Mouse (Mus musculus) C2C12 (cell line): Measurements from ENCODE around the gene 1700030K09Rik. TPM values are rescaled to one million over a fixed set of nuclear protein-coding genes. Genes with fewer than 3 reads are reported as not detected.

Experiments used
- H3K27me3 ChIP-seq: one replicate; pipeline ENCODE4 v1.6.1; 2011; ENCODE audit not compliant: control insufficient read depth, insufficient read depth, insufficient read length
- H3K36me3 ChIP-seq: one replicate; pipeline ENCODE4 v1.6.1; 2011; ENCODE audit not compliant: control insufficient read depth, insufficient read depth
- H3K4me3 ChIP-seq: one replicate; pipeline ENCODE4 v1.5.1; 2011; ENCODE audit warnings: mild to moderate bottlenecking, control low read depth; ENCODE audit not compliant: poor library complexity, insufficient read depth, severe bottlenecking
- H3K79me2 ChIP-seq: one replicate; pipeline ENCODE4 v1.6.1; 2011; ENCODE audit not compliant: control insufficient read depth, insufficient read depth
- H3K79me3 ChIP-seq: one replicate; pipeline ENCODE4 v1.6.1; 2011; ENCODE audit warnings: low read depth, control low read depth
- H3ac ChIP-seq: one replicate; pipeline ENCODE3; 2011; ENCODE audit warnings: low read depth; ENCODE audit not compliant: control insufficient read depth, insufficient read length
- CEBPB ChIP-seq: IDR thresholded peaks from one replicate; pipeline ENCODE4 v1.6.1; 2011; ENCODE audit warnings: low read depth, mild to moderate bottlenecking, control low read depth, moderate library complexity
- CTCF ChIP-seq: IDR thresholded peaks from one replicate; pipeline ENCODE4 v1.5.1; 2011; ENCODE audit not compliant: control insufficient read depth, insufficient read depth, insufficient read length
- FOSL1 ChIP-seq: IDR thresholded peaks from one replicate; pipeline ENCODE4 v1.8.0; 2011; ENCODE audit warnings: mild to moderate bottlenecking, low read length; ENCODE audit not compliant: poor library complexity, insufficient read depth, severe bottlenecking
- MAX ChIP-seq: IDR thresholded peaks from one replicate; pipeline ENCODE4 v1.6.1; 2011; ENCODE audit warnings: mild to moderate bottlenecking, control low read depth
- MYOD1 ChIP-seq: IDR thresholded peaks from one replicate; pipeline ENCODE4 v1.6.1; 2011; ENCODE audit warnings: low read depth; ENCODE audit not compliant: control insufficient read depth, insufficient read length
- MYOG ChIP-seq: IDR thresholded peaks from one replicate; pipeline ENCODE4 v1.6.1; 2011; ENCODE audit not compliant: control insufficient read depth, insufficient read length; ENCODE audit errors: extremely low read depth
- USF1 ChIP-seq: IDR thresholded peaks from one replicate; pipeline ENCODE4 v1.6.1; 2011; ENCODE audit warnings: low read depth, mild to moderate bottlenecking, control low read depth, moderate library complexity
- polyA plus RNA-seq: library from polyadenylated mRNA; unstranded; fragments of >200 nt; fragmentation: generic; extraction: Trizol; gene quantifications from one replicate; pipeline ENCODE4 v1.2.1, GENCODE M21; 2012; ENCODE audit warnings: missing spikeins

Gene 1700030K09Rik
- polyA plus RNA-seq, 1 experiment: 5.9 TPM

GRCm38 (mm10) chr8:72495411-72496111 is 51.9 kb downstream of the 1700030K09Rik start:
- Histone ChIP-seq H3ac (no peak overlapping the region), H3K79me2 (peaks cover 94% of the 10 kb centered on the region), H3K4me3 (no peak overlapping the region), H3K27me3 (no peaks in the 10 kb centered on the region), H3K79me3 (peaks cover 48% of the 10 kb centered on the region), H3K36me3 (peaks cover 26% of the 10 kb centered on the region)
- no peak for TF ChIP-seq MYOD1
- TF ChIP-seq MAX: no peak
- no peak for TF ChIP-seq CEBPB
- TF ChIP-seq CTCF: no peak
- TF ChIP-seq FOSL1: no peak
- no peak for TF ChIP-seq USF1
- no peak for TF ChIP-seq MYOG

- H3ac ChIP-seq: no peak overlapping the region
- H3K79me2 ChIP-seq: peaks cover 94% of the 10 kb centered on the region
- H3K36me3 ChIP-seq: peaks cover 25% of the 10 kb centered on the region
- H3K79me3 ChIP-seq: peaks cover 52% of the 10 kb centered on the region
- H3K27me3 ChIP-seq: no peaks in the 10 kb centered on the region
- TF ChIP-seq FOSL1: no peak
- no peak for TF ChIP-seq MYOD1
- TF ChIP-seq MYOG: no peak
- TF ChIP-seq CEBPB: no peak
- no peak for TF ChIP-seq CTCF
- no peak for TF ChIP-seq MAX
- TF ChIP-seq USF1: no peak
- no peak overlapping the region for H3K4me3 ChIP-seq
Observed at GRCm38 (mm10) chr8:72496217-72496616, 52.5 kb downstream of the 1700030K09Rik start.

- no peaks in the 10 kb centered on the region for H3K27me3 ChIP-seq
- H3ac ChIP-seq: no peak overlapping the region
- TF ChIP-seq MYOG (no peak), MYOD1 (no peak), MAX (no peak), CEBPB (no peak)
- H3K4me3 ChIP-seq: no peak overlapping the region
- H3K36me3 ChIP-seq: peaks cover 32% of the 10 kb centered on the region
- H3K79me3 ChIP-seq: peaks cover 63% of the 10 kb centered on the region
- peaks cover 100% of the 10 kb centered on the region for H3K79me2 ChIP-seq
Observed at GRCm38 (mm10) chr8:72497911-72498310, 54.2 kb downstream of the 1700030K09Rik start.

- Histone ChIP-seq H3K79me3 (peaks cover 67% of the 10 kb centered on the region), H3K79me2 (peaks cover 100% of the 10 kb centered on the region), H3ac (no peak overlapping the region), H3K36me3 (peaks cover 33% of the 10 kb centered on the region), H3K27me3 (no peaks in the 10 kb centered on the region), H3K4me3 (no peak overlapping the region)
- no peak for TF ChIP-seq MAX
- TF ChIP-seq MYOG: no peak
- no peak for TF ChIP-seq MYOD1
- TF ChIP-seq USF1: no peak
- no peak for TF ChIP-seq CTCF
Observed at GRCm38 (mm10) chr8:72498527-72498926, 54.8 kb downstream of the 1700030K09Rik start.

GRCm38 (mm10) chr8:72499521-72500284 is 56.0 kb downstream of the 1700030K09Rik start:
- Histone ChIP-seq H3ac (no peak overlapping the region), H3K36me3 (peaks cover 28% of the 10 kb centered on the region), H3K27me3 (no peaks in the 10 kb centered on the region), H3K4me3 (no peak overlapping the region), H3K79me3 (peaks cover 68% of the 10 kb centered on the region), H3K79me2 (peaks cover 100% of the 10 kb centered on the region)
- no peak for TF ChIP-seq FOSL1
- TF ChIP-seq MYOD1: no peak
- no peak for TF ChIP-seq CTCF
- TF ChIP-seq USF1: no peak
- TF ChIP-seq CEBPB: no peak
- TF ChIP-seq MYOG: no peak
- TF ChIP-seq MAX: no peak

- H3K36me3 ChIP-seq: peaks cover 20% of the 10 kb centered on the region
- no peak overlapping the region for H3ac ChIP-seq
- H3K79me2 ChIP-seq: peaks cover 100% of the 10 kb centered on the region
- no peak for TF ChIP-seq FOSL1
- no peak overlapping the region for H3K4me3 ChIP-seq
- peaks cover 73% of the 10 kb centered on the region for H3K79me3 ChIP-seq
- H3K27me3 ChIP-seq: no peaks in the 10 kb centered on the region
Observed at GRCm38 (mm10) chr8:72500521-72500931, 56.8 kb downstream of the 1700030K09Rik start.
